Mouse (Mus musculus): ENCODE measurements around the gene Brd9.

- no peak for TF ChIP-seq CTCF (IDR thresholded peaks at IDR 0.05; ENCODE audit: extremely low read depth, insufficient read length, insufficient replicate concordance, low read depth, low read length)
- TF ChIP-seq POLR2A (IDR thresholded peaks at IDR 0.05; ENCODE audit: low read depth, low read length) = no peak
Observed at GRCm38 (mm10) chr13:73897561-73897960, 40.0 kb upstream of the Brd9 start.

Measured in small intestine, adult 2 months (tissue).